Mouse (Mus musculus) retina, postnatal 7 days (tissue): ENCODE measurements around the gene Cnr1.

Experiments used
- DNase-seq: peaks from one replicate; pipeline ENCODE4 v3.0.0-alpha.2; 2012; ENCODE audit warnings: low read depth, low spot score

Gene Cnr1

GRCm38 (mm10) chr4:33931347-33931746 is 7.0 kb downstream of the Cnr1 start:
- no peak for DNase-seq

DNA sequence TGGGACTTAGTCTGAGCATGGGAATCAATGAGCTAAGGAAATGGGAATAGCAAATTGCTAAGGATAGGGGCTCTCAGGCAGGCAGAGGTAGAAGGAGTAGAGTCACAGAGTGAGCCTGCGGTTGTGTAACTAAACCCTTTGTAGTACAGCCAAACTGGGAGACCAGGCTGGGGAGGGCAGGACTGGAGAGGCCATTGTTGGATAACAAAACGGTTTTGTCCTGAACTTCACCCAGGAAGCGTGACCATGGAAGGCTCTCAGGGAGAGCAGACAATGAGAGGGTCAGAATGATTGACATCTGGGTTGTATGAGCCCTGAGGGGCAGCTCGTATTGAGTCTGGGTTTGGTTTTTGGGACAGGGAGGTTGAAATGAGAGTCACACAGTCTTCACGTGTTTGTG is 17.2 kb downstream of the Cnr1 start:
- DNase-seq = no peak

- DNase-seq = no peak
Observed at GRCm38 (mm10) chr4:33943936-33944335, 19.5 kb downstream of the Cnr1 start.

DNA sequence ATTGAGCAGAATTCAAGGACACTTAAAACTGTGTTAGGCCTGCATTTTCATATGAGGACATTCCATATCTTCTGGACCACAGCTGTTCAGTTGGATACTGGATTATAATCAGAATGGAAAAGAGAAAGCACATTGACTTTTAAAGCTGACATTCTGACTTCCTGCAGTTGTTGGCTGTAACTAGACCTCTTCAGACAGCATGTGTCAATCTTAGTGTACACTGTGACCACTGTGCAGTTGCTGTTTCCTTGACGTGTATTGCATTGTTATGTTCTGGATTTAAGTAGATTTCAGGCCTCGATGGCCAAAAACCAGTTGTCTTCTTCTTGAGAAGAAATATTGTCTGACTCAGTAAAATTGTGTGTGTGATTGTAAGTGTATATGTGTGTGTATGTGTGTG is 21.3 kb downstream of the Cnr1 start:
- no peak for DNase-seq

GRCm38 (mm10) chr4:33947584-33947983 is 23.2 kb downstream of the Cnr1 start:
- DNase-seq = no peak

GRCm38 (mm10) chr4:33957398-33957797 is 33.0 kb downstream of the Cnr1 start:
- DNase-seq = no peak

DNA sequence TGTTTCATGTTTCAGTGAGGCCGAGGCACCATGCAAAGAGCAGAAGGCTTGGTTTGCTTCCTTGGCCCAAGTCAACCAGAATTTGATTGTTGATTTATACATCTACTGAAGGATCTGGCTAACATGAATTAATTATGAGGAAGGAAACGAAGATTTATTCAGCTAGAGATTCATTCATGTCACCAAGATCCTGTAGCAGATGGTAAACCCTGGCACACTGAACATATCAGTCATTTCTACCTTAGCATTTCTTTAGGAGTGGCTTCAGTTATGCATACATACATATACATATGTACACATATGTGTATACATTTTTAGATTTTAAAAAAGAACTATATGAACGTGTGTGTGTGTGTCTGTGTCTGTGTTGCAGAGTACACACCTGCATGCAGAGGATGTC is 34.1 kb downstream of the Cnr1 start:
- no peak for DNase-seq

DNA sequence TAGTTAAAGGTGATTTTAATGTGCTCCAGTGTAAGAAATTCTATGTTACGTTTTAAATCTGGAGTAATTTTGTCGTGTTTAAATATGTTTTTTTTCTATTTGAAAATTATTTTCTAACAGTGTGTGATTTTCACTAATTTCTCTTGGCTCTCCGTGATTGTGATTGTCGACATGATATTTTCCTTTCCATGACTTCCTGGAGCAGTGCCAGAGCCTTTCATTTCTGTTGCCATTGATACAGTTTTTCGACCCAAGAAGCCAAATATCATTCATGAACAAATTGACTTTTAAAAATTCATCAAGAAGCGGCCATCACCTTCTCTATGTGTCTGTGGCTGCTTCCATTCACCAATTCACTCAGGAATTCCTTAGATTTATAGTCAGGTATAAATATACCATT is 35.4 kb downstream of the Cnr1 start:
- no peak for DNase-seq

DNA sequence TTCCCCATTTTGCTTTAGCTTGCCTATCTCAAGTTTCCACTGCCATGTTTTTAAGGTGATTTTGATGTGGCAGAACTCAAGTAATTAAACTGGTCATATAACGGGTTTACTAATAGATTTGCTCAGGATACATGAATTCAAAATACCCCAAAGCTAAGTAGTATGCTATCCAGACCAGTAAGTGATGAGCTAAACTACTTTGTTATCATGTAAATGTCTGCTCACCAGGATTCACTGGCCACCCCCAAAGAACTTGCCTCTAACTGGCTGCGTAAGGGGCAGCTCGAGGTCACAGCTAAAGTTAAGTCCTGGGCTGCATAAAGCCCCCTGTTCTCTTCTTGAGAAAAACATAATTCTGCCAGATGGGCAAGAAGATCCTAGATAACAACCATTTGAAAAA is 46.3 kb downstream of the Cnr1 start:
- DNase-seq = no peak

DNA sequence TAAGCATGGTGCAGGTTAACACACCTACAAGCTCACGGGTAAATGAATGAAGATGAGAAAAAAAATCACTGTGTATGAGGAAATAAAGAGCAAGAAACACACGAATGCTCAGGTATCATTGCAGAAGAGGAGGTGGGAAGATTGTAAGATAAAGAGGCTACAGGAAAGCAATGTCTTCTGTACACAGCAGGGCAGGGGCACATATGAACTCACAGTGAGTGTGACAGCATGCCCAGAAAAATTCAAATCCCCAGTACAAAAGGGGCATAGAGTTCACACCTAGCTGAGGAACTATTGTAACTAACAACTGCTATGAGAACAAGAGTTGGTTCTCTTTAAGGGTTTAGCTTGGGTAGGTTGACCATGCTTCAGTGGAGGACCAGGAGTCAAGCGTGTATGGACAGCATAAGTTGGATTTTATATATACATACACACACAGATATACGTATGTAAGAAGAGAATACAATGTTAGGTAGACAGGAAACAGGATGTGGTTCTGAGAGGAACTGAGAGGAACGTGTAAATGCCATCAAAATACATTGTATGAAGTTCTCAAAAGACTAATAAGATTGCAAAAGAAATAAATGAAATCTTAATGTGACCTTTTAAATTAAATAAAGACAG is 64.2 kb downstream of the Cnr1 start:
- no peak for DNase-seq

GRCm38 (mm10) chr4:33992687-33993086 is 68.3 kb downstream of the Cnr1 start:
- no peak for DNase-seq

GRCm38 (mm10) chr4:33996382-33996781 is 72.0 kb downstream of the Cnr1 start:
- DNase-seq = no peak
